Mouse (Mus musculus): Measurements from ENCODE around the gene Stac. TPM values are rescaled to one million over a fixed set of nuclear protein-coding genes. Genes with fewer than 3 reads are reported as not detected.
A peak's percentile ranks its signal among the peaks of the same experiment; 100 is the strongest.

Stac gene
- polyA plus RNA-seq, 1 experiment from 2014 or later = 1.7 TPM

DNA sequence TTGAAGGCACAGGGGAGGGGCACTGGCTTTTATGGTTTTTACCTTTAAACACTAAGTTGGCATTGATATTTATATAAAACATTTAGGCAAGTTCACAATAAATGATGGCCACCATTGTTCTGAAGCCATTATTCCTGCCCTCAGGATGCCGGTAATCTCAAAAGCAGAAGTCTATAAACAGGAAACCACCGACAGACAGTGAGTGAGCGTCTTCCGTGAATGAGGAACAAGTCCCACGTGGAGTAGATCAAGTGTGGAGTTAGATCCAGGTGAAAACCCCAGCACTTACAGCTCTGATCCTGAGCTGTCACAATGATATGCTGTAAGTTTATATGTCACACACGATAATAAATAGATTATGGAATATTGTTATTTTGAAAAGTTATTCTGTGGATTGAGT is 112.7 kb downstream of the Stac start:
- no peaks in the 10 kb centered on the region for H3K27me3 ChIP-seq (replicated peaks; ENCODE audit: control insufficient read depth, insufficient read depth, low read length)
- H3K4me3 ChIP-seq (ENCODE audit: low read depth, low read length) = no peak overlapping the region
- no peak for ATAC-seq
- no peaks in the 10 kb centered on the region for H3K4me1 ChIP-seq (replicated peaks; ENCODE audit: control insufficient read depth, insufficient read depth, low read length)
- H3K9ac ChIP-seq (ENCODE audit: low read depth, low read length) = no peak overlapping the region
- WGBS = 69% methylated on average over 6 of the region's 6 CpGs
- TF ChIP-seq CTCF (IDR thresholded peaks at IDR 0.05; ENCODE audit: low read depth) = no peak
- H3K27ac ChIP-seq (ENCODE audit: low read depth, low read length) = no peak overlapping the region
- no peaks in the 10 kb centered on the region for H3K36me3 ChIP-seq (ENCODE audit: control insufficient read depth, insufficient read depth)
- H3K4me2 ChIP-seq (replicated peaks; ENCODE audit: low read depth) = no peak overlapping the region
- no peaks in the 10 kb centered on the region for H3K9me3 ChIP-seq (ENCODE audit: control insufficient read depth)

DNA sequence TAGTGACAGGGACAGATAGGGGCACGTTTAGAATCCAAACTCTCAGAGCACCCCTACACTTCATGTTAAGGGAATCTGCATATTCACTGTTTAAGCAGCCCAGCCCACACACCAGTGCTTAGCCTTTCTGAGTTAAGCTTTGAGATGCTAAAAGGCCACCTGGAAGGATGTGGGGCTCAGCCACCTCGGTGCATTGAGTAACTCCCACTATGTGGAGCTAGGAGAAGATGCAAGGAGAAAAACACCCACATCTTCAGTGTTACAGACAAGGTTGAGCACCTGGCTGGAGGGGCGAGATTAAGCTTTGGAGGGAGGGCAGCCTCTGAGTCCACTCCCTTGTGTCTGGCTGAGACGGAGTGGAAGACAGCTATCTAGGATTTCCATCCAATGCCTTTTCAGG is 114.3 kb downstream of the Stac start:
- H3K4me2 ChIP-seq (replicated peaks; ENCODE audit: low read depth) = no peak overlapping the region
- no peak overlapping the region for H3K4me3 ChIP-seq (ENCODE audit: low read depth, low read length)
- no peak for TF ChIP-seq CTCF (IDR thresholded peaks at IDR 0.05; ENCODE audit: low read depth)
- H3K27ac ChIP-seq (ENCODE audit: low read depth, low read length) = no peak overlapping the region
- no peak overlapping the region for H3K9ac ChIP-seq (ENCODE audit: low read depth, low read length)
- H3K27me3 ChIP-seq (replicated peaks; ENCODE audit: control insufficient read depth, insufficient read depth, low read length) = no peaks in the 10 kb centered on the region
- WGBS = 48% methylated on average over 4 of the region's 4 CpGs
- H3K36me3 ChIP-seq (ENCODE audit: control insufficient read depth, insufficient read depth) = no peaks in the 10 kb centered on the region
- H3K4me1 ChIP-seq (replicated peaks; ENCODE audit: control insufficient read depth, insufficient read depth, low read length) = no peaks in the 10 kb centered on the region
- no peak for ATAC-seq
- H3K9me3 ChIP-seq (ENCODE audit: control insufficient read depth) = no peaks in the 10 kb centered on the region

DNA sequence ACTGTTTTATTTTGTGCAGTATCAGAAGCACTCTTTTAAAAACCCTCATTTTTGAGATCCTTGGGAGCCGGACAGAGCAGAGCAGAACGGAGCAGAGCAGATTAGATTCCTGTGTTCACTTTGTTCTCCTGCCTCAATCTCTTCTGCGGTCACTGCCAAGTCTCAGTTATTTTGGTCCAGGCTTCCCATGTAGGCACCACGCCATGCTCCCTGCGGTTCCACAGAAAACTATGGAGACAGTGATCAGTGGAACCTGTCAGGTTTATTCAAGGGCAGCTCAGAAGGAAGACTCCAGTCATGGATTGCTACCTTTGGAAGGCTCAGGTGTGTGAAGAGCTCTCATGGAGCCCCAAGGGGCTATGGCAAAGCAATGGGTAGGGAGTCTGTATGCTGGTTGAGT is 116.3 kb downstream of the Stac start:
- H3K4me3 ChIP-seq (ENCODE audit: low read depth, low read length) = no peak overlapping the region
- TF ChIP-seq CTCF (IDR thresholded peaks at IDR 0.05; ENCODE audit: low read depth) = no peak
- H3K4me2 ChIP-seq (replicated peaks; ENCODE audit: low read depth) = no peak overlapping the region
- H3K9me3 ChIP-seq (ENCODE audit: control insufficient read depth) = no peaks in the 10 kb centered on the region
- H3K4me1 ChIP-seq (replicated peaks; ENCODE audit: control insufficient read depth, insufficient read depth, low read length) = no peaks in the 10 kb centered on the region
- ATAC-seq = no peak
- 93% methylated on average over 5 of the region's 5 CpGs for WGBS
- H3K36me3 ChIP-seq (ENCODE audit: control insufficient read depth, insufficient read depth) = no peaks in the 10 kb centered on the region
- no peak overlapping the region for H3K9ac ChIP-seq (ENCODE audit: low read depth, low read length)
- H3K27me3 ChIP-seq (replicated peaks; ENCODE audit: control insufficient read depth, insufficient read depth, low read length) = no peaks in the 10 kb centered on the region
- no peak overlapping the region for H3K27ac ChIP-seq (ENCODE audit: low read depth, low read length)

DNA sequence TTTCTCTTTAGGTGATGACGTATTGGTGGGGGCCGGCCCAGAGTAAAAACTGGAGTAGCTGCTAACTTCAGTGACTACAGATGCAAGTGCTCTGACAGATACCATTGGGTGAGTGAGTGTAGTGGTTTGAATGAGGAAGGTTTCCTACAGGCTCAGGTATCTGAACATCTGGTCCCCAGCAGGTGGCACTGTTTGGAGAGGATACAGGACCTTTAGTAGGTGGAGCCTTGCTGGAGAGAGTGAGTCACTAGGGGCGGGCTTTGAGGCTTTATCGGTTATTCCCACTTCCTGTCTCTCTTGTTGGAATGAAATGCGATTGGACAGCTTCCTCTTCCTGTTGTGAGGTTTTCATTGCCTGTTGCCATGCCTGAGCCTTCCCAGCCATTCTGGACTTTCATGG is 118.5 kb downstream of the Stac start:
- Histone ChIP-seq H3K27ac (ENCODE audit: low read depth, low read length) (no peak overlapping the region), H3K9me3 (ENCODE audit: control insufficient read depth) (no peaks in the 10 kb centered on the region), H3K4me2 (replicated peaks; ENCODE audit: low read depth) (no peak overlapping the region), H3K4me3 (ENCODE audit: low read depth, low read length) (no peak overlapping the region), H3K36me3 (ENCODE audit: control insufficient read depth, insufficient read depth) (no peaks in the 10 kb centered on the region), H3K9ac (ENCODE audit: low read depth, low read length) (no peak overlapping the region), H3K27me3 (replicated peaks; ENCODE audit: control insufficient read depth, insufficient read depth, low read length) (no peaks in the 10 kb centered on the region), H3K4me1 (replicated peaks; ENCODE audit: control insufficient read depth, insufficient read depth, low read length) (no peaks in the 10 kb centered on the region)
- no peak for ATAC-seq
- 78% methylated on average over 5 of the region's 5 CpGs for WGBS
- peak; percentile 46 for TF ChIP-seq CTCF (IDR thresholded peaks at IDR 0.05; ENCODE audit: low read depth)

DNA sequence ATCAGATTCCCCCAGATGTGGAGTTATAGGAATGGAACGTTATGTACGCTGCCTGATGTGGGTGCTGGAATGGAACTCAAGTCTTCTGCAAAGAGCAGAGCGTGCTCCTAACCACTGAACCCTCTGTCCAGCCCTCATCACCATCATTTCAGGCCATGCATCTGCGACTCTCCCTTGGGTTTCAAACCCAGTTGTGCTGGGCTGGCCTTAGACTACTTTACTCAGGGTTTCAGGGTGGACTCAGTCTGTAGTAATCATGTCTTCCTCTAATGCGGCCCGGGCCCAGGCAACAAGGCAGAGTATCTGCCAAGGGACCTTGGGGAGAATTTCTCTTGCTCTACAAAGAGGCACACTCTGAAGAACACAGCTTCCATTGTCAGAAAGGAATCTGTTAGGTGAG is 126.0 kb downstream of the Stac start:
- no peak overlapping the region for H3K4me2 ChIP-seq (replicated peaks; ENCODE audit: low read depth)
- no peak overlapping the region for H3K4me3 ChIP-seq (ENCODE audit: low read depth, low read length)
- H3K9ac ChIP-seq (ENCODE audit: low read depth, low read length) = no peak overlapping the region
- H3K27me3 ChIP-seq (replicated peaks; ENCODE audit: control insufficient read depth, insufficient read depth, low read length) = no peaks in the 10 kb centered on the region
- no peaks in the 10 kb centered on the region for H3K4me1 ChIP-seq (replicated peaks; ENCODE audit: control insufficient read depth, insufficient read depth, low read length)
- no peaks in the 10 kb centered on the region for H3K36me3 ChIP-seq (ENCODE audit: control insufficient read depth, insufficient read depth)
- no peak overlapping the region for H3K27ac ChIP-seq (ENCODE audit: low read depth, low read length)
- no peaks in the 10 kb centered on the region for H3K9me3 ChIP-seq (ENCODE audit: control insufficient read depth)
- no peak for ATAC-seq
- no peak for TF ChIP-seq CTCF (IDR thresholded peaks at IDR 0.05; ENCODE audit: low read depth)
- 93% methylated on average over 6 of the region's 6 CpGs for WGBS

DNA sequence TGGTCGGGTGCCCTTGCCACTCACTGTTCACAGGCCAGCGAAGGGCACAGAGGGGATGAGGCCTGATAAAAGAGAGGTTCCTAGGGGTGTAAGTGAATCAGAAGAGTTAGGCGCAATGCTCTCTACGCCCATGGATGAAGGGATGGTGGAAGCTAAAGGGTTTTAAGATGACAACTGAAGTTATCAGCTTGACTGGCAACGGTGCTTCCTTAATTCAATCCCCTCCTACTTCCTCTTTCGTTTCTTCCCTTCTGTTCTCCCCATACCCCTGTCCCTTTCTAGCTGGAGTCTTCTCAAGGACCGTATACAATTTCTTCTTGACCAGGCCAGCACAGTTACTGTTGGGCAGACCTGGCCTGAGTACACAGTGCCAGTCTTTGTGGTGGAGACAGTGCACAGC is 126.9 kb downstream of the Stac start:
- Histone ChIP-seq H3K9me3 (ENCODE audit: control insufficient read depth) (no peaks in the 10 kb centered on the region), H3K4me2 (replicated peaks; ENCODE audit: low read depth) (0 out of 2 replicates have a peak overlapping the region, but pooled peaks have one; percentile 9), H3K9ac (ENCODE audit: low read depth, low read length) (no peak overlapping the region), H3K27me3 (replicated peaks; ENCODE audit: control insufficient read depth, insufficient read depth, low read length) (no peaks in the 10 kb centered on the region), H3K4me3 (ENCODE audit: low read depth, low read length) (no peak overlapping the region), H3K4me1 (replicated peaks; ENCODE audit: control insufficient read depth, insufficient read depth, low read length) (no peaks in the 10 kb centered on the region), H3K36me3 (ENCODE audit: control insufficient read depth, insufficient read depth) (no peaks in the 10 kb centered on the region), H3K27ac (ENCODE audit: low read depth, low read length) (no peak overlapping the region)
- no peak for TF ChIP-seq CTCF (IDR thresholded peaks at IDR 0.05; ENCODE audit: low read depth)
- ATAC-seq = no peak
- WGBS = 79% methylated on average over 7 of the region's 7 CpGs
